Mouse (Mus musculus): ENCODE measurements around the gene Gm14569.

- TF ChIP-seq CTCF (IDR thresholded peaks at IDR 0.05; ENCODE audit: low read depth) = no peak
- no peak for TF ChIP-seq EP300 (IDR thresholded peaks at IDR 0.05; ENCODE audit: low read depth)
Observed at GRCm38 (mm10) chrX:36530251-36530650, 38.6 kb upstream of the Gm14569 start.

Data from heart, postnatal 0 days (tissue).